Mouse (Mus musculus) left cerebral cortex, postnatal 25 days (tissue): ENCODE measurements around the gene 4930513O06Rik. TPM values are rescaled to one million over a fixed set of nuclear protein-coding genes. Genes with fewer than 3 reads are reported as not detected.

Source experiments
- DNase-seq, 2 experiments: peaks; one replicate each; pipeline ENCODE4 v3.0.0; 2022; ENCODE audit warnings: low spot score in 2 of 2, mixed read lengths in 1 of 2
- intact Hi-C: fragments of 180-260 bp; cut with DNase I; formaldehyde crosslinking; loops from one replicate; pipeline ENCODE4 v1.15.1; 2025
- total RNA-seq, 2 experiments: library from RNA; stranded (reverse); gene quantifications; 2 replicates each; pipeline ENCODE4 v1.2.3; 2021

The 4930513O06Rik gene
- total RNA-seq: not detected

DNA sequence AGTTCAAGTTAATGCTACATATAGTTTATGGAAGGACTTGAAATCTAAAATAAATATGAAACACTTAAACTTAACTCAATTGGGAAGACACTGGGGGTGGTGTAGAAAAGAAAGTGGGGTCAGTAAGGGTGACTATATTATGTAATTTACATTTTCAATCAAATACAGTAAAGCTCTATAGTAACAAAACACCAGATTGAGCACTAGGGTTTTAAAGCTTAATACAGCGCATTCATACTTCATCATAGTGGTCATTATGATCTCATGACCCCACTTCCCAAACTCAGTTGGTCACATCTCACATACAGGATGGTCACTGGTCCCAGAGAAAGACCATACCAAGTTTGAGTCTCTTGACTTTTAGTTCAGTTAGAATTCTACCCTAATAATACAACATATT is at the start of gene 4930513O06Rik:
TSS of gene 4930513O06Rik (plus strand) at position 301 of the 400 bp plus-strand sequence.
- no peak for DNase-seq
- intact Hi-C loops: no loop called here

DNA sequence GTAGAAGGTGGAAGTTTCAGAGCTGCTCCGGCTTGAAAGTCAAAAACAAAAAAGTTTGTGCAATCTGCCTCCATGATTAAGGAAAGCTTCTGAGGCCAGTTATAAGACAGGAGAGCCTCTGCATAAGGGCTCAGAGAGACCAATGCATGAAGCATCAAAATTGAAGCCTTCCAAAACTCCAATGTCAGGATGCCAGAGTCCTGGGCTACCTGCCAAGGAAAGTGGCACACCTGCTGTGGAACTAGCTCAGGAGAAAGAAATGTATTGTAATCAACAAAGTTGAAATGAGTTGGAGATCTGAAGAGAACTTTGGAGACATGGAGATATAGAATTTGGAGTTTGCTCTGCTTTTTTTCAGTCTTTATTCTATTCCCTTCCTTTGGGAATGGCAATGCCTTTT is 48.4 kb upstream of the 4930513O06Rik start:
- no peak for DNase-seq
- intact Hi-C loops: no loop called here

DNA sequence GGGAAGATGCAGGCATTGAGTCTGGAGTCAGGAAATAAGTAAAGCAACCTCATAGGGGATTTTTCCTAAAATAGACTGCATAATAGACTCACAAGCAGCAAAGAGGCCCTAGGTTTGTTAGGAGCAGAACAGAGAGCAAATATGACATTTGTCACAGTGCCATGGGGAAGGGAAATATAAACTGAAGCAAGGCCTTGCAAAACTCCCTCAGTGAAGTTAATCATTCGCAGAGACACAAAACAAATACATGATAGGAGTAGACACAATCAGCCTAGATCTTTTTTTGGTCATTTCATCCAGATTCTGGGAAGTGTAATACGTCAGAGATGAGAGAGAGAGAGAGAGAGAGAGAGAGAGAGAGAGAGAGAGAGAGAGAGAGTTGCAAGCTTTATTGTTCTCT is 46.7 kb upstream of the 4930513O06Rik start:
- intact Hi-C loops: no loop called here
- DNase-seq: no peak

DNA sequence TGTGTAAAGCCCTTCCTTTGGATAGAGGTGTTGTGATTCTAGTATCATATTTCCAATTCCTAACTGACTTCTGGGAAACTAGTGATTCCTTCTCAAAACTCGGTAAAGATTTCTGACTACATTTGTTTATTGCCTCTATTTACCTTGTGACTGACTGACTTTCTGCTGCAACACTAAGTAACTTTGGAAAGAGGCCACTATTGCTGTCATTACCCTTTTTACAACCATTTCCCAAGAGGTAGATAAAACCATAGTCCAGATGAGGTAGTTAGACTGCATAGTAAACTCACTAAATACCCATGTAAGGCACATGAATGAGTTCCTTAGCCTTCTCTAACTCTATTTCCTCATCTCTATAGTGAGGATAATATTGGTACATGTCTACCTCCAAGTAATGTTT is 44.9 kb upstream of the 4930513O06Rik start:
- intact Hi-C loops: no loop called here
- DNase-seq: no peak

DNA sequence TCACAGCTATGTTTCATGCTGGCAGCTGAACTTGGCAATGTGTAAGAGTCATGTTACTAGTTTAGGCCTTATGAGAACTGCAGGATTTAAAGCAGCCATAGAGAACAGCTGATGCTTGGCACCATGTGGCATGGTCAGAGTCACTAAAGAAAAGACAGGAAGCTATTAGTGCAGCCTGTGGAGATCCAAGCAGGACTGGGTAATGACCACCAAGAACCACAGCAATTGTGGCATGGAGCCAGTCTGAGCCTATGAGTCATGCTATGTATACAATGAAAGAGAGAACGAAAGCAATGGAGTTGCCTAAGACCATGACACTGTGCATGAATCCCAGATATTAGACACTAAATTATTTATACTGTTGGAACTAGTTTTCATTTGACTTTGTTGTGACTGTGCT is 34.1 kb upstream of the 4930513O06Rik start:
- DNase-seq: no peak
- intact Hi-C loops: no loop called here

DNA sequence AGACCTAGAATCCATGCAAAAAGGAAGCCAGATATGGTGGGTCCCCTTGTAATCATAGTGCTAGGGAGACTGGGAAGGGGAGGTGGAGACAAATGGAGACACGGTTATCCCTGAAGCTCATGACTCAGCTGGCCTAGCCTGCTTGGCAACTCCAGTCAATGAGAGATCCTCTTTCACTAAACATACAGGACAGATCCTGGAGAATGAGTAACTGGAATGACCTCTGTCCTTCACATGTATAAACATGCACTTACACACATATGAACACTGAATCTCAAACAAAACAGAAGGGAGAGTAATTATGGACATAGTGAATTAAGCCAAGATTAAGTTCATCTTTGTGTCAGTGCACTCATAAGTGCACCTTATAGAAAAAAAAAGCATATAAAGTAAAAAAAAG is 32.9 kb upstream of the 4930513O06Rik start:
- intact Hi-C loops: no loop called here

DNA sequence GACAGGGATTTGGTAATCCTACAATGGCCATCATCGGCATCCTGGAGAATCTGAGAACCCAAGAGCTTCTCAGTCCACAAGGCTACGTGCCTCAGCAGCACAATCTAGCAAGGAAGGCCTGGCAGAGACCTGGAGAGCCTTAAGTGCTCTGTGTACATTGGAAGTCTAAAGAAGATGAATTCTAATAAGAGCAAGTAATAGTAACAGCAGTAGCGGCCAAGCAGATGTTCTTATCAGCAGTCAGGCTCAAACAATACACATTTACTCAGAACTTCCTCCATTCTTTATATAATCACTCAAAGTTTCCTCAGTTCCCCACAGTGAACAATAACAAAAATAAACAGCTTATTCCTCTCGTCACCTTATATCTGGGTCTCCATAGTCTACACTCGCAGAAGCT is 22.0 kb upstream of the 4930513O06Rik start:
- no peak for DNase-seq
- intact Hi-C loops: no loop called here

More for the DNA sequence above, 32.9 kb upstream of the 4930513O06Rik start:
- DNase-seq: no peak

DNA sequence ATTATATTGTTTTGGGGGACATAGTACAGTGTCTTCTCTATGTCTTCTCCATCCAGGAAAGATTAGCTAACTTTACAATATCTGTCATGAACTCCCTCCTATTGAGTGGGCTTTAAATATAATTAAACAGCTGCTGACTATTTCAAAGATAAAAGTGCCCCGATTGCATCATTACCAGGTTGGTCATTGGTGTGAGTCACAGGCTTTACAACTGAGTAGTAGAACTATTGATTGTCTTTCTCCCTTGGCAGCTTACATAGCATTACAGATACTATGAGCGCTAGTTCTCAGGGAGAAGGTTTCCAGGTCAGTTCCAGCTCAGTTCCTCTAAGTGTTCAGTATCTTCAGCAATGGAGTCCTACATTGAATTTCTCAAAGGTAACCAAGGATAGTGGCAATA is 7.5 kb upstream of the 4930513O06Rik start:
- DNase-seq: no peak
- intact Hi-C loops: no loop called here

DNA sequence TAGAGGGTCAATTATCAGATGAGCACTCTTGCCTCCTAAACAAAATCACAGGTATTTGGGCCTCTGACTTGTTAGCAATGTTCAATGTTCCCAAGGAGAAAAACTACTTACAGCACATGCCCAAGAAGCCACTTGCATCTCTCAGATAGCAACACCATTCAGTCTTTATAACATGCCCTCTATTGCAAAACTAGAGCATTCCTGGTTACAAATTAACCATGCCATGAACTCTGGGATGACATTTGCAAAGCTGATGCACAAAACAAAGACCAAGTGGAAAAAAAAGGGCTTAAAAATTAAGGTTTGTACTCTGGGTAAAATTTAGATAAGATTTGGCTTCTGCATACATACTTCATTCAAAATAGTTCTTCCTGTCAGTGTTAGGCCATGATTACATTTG is 966 bp upstream of the 4930513O06Rik start, which contains the start of gene Serpina7:
TSS of gene Serpina7 (minus strand) at position 160 of the 400 bp plus-strand sequence.
- no peak for DNase-seq
- intact Hi-C loops: no loop called here

DNA sequence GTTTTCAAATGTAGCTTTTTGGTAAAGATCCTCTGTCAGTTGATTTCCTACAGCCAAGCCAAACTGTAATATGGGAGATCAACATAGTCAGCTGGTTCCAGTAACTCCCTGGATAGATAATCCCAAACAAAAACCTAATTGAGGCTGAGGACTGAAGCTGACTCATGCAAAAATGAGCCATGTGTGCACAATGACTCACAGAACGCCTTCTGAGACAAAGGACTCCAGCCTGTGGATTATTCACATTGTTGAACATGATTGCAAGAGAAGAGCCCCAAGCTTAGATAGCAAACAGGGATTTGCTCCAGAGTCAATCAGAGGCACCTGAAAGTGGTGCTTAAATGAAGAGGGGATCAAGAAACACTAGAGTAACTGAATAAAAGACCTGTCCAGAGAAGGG is 11.2 kb downstream of the 4930513O06Rik start:
- intact Hi-C loops: no loop called here
- no peak for DNase-seq

DNA sequence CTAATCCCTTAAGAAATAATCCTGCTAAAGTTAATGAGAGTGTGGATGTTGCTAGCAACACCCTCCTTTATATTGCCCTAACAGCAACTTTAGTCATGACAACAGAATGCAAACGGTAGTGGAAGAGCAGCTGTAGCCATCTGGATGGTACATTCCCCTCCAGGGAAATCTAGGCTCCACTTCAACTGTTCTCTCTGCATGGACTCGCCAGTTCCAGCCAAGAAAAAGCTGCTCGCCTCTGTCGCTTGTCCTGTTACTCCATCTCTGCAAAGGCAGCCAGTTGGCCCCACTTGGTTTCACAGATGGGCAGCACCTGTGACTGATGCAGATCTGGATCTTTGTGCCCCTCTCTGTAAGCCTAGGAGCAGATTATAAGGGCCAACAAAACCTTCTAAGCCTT is 48.0 kb downstream of the 4930513O06Rik start:
- no peak for DNase-seq
- intact Hi-C loops: no loop called here

Other genes with a start within 250 kb of the 4930513O06Rik start
- under 1 TPM; 0.07 TPM for gene Nrk, start 171.8 kb upstream of the 4930513O06Rik start, total RNA-seq
- not detected for gene Serpina7, start 1.0 kb upstream of the 4930513O06Rik start, total RNA-seq
- not detected for gene 4933428M09Rik, start 93.0 kb downstream of the 4930513O06Rik start, total RNA-seq
- 1 to 10 TPM; 2.2 to 3.3 TPM for gene Mum1l1, start 123.8 kb downstream of the 4930513O06Rik start, total RNA-seq
- gene Trap1a, start 247.4 kb downstream of the 4930513O06Rik start, total RNA-seq: not detected